Mouse (Mus musculus) monocyte, adult 59 days (primary cell): ENCODE measurements around the gene Slc22a29. TPM values are rescaled to one million over a fixed set of nuclear protein-coding genes. Genes with fewer than 3 reads are reported as not detected.

Experiments used
- total RNA-seq, 2 experiments: library from RNA; stranded (reverse); gene quantifications; one replicate each; pipeline ENCODE4 v1.2.4; 2023

Gene Slc22a29
- total RNA-seq: not detected

DNA sequence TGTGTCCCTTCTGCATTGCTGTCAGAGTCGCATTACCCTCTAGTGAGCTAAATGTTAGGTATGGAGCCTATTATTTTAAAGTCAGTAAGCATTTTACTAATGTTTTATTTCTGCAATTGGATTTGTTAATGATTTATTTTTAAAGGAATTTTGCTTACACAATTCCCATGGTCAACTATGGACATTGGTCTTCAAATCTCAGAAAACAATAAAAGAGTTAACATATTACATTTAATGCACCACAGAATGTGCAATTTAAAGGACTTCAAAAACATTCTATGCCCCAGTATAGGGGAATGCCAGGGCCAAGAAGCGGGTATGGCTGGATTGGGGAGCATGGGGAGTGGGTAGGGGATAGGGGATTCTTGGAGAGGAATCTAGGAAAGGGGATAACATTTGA, at the start of gene Slc22a29:
Gene Slc22a29, minus strand, starts transcription at position 101 of the 400 bp plus-strand sequence.

DNA sequence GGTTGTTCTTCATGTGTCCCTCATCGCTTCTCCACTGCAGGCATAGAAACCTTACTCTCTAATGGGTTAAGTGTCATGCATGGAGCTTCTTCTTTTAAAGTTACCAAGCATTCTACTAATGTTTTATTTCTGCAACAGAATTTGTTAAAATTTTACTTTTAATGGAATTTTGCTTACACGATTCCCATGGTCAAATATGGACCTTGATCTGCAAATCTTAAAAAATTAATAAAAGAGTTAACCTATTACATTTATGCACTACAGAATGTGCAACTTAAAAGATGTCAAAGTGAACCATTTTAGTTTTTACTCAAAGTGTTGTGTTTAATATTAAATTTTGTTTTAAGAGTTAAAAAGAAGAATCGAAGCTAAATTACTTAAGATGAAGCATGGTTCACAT, 86.8 kb downstream of the Slc22a29 start, which contains the start of gene Slc22a28:
Gene Slc22a28, minus strand, starts transcription at position 102 of the 400 bp plus-strand sequence.

Other genes with a start within 250 kb of the Slc22a29 start
- not detected for gene Slc22a28, start 86.9 kb downstream of the Slc22a29 start, total RNA-seq
- gene Slc22a30, start 186.2 kb upstream of the Slc22a29 start, total RNA-seq: not detected